Mouse (Mus musculus) lung, adult 2 months (tissue): Measurements from ENCODE around the gene Iqcg.

Source experiments
- CTCF ChIP-seq: fragments of 200-500 bp; IDR thresholded peaks from 2 replicates; pipeline ENCODE4 v1.5.1; 2011; ENCODE audit warnings: mild to moderate bottlenecking, low read length, control low read depth; ENCODE audit not compliant: insufficient read depth
- POLR2A ChIP-seq: fragments of 200-500 bp; IDR thresholded peaks from 2 replicates; pipeline ENCODE4 v1.6.1; 2011; ENCODE audit warnings: low read depth, mild to moderate bottlenecking, control low read depth, low read length, borderline replicate concordance; ENCODE audit errors: extremely low read depth

GRCm38 (mm10) chr16:33048004-33048403 is 8.0 kb downstream of the Iqcg start:
- TF ChIP-seq CTCF (no peak), POLR2A (no peak)
